Mouse (Mus musculus) monocyte, adult 2 months (primary cell): ENCODE measurements around the gene Gm43552.
A peak's percentile ranks its signal among the peaks of the same experiment; 100 is the strongest.

Experiments used
- DNase-seq, 2 experiments: peaks; one replicate each; pipeline ENCODE4 v3.0.0; 2022; ENCODE audit warnings: low spot score in 2 of 2, low read depth in 1 of 2

Gene Gm43552

GRCm38 (mm10) chr5:65444981-65445380, 47.7 kb downstream of the Gm43552 start:
- no peak for DNase-seq

- no peak for DNase-seq
Observed at GRCm38 (mm10) chr5:65438041-65438440, 54.6 kb downstream of the Gm43552 start.

- DNase-seq, result peak; percentile 78 to 90
Observed at GRCm38 (mm10) chr5:65435806-65436561, 56.6 kb downstream of the Gm43552 start, which contains the start of gene Ugdh. Ugdh (minus strand) TSS chr5:65435949.

GRCm38 (mm10) chr5:65435363-65435805, 57.2 kb downstream of the Gm43552 start:
- DNase-seq, result no peak

GRCm38 (mm10) chr5:65434471-65435362, 57.9 kb downstream of the Gm43552 start:
- no peak for DNase-seq

- DNase-seq, result no peak
Observed at GRCm38 (mm10) chr5:65429441-65429840, 63.2 kb downstream of the Gm43552 start.

GRCm38 (mm10) chr5:65428321-65428720, 64.3 kb downstream of the Gm43552 start:
- no peak for DNase-seq

- DNase-seq, result no peak
Observed at GRCm38 (mm10) chr5:65425251-65425650, 67.4 kb downstream of the Gm43552 start.

- DNase-seq, result no peak
Observed at GRCm38 (mm10) chr5:65424215-65424614, 68.4 kb downstream of the Gm43552 start.

GRCm38 (mm10) chr5:65422803-65423202, 69.8 kb downstream of the Gm43552 start:
- DNase-seq, result no peak

- no peak for DNase-seq
Observed at GRCm38 (mm10) chr5:65420822-65421221, 71.8 kb downstream of the Gm43552 start.

GRCm38 (mm10) chr5:65419136-65419535, 73.5 kb downstream of the Gm43552 start:
- no peak for DNase-seq

- no peak for DNase-seq
Observed at GRCm38 (mm10) chr5:65415653-65416458, 76.8 kb downstream of the Gm43552 start.

- DNase-seq, result no peak
Observed at GRCm38 (mm10) chr5:65407989-65408388, 84.6 kb downstream of the Gm43552 start.

GRCm38 (mm10) chr5:65401251-65401994, 91.2 kb downstream of the Gm43552 start:
- DNase-seq, result peak; percentile 57 to 67

GRCm38 (mm10) chr5:65394425-65394824, 98.2 kb downstream of the Gm43552 start:
- no peak for DNase-seq

- DNase-seq, result no peak
Observed at GRCm38 (mm10) chr5:65391753-65392152, 100.9 kb downstream of the Gm43552 start.

- DNase-seq, result peak; percentile 92 to 97
Observed at GRCm38 (mm10) chr5:65390648-65391644, 101.7 kb downstream of the Gm43552 start, which contains the start of the genes Rpl9 and Lias. Rpl9 (minus strand) TSS chr5:65391444. Lias (plus strand) TSS chr5:65391497.
